Mouse (Mus musculus) heart, adult 2 months (tissue): ENCODE results near the gene Col2a1.

Experiments
- CTCF ChIP-seq: fragments of 200-600 bp; IDR thresholded peaks from 2 replicates; pipeline ENCODE4 v1.8.1; 2022; ENCODE audit warnings: antibody characterized with exemption, mild to moderate bottlenecking, moderate library complexity
- EP300 ChIP-seq: fragments of 200-500 bp; IDR thresholded peaks from 2 replicates; pipeline ENCODE4 v1.6.1; 2011; ENCODE audit warnings: low read depth, low read length, control low read depth; ENCODE audit not compliant: insufficient read depth
- POLR2A ChIP-seq: fragments of 200-500 bp; IDR thresholded peaks from 2 replicates; pipeline ENCODE4 v1.6.1; 2011; ENCODE audit warnings: mild to moderate bottlenecking, low read depth, low read length, control low read depth; ENCODE audit not compliant: insufficient read depth

GRCm38 (mm10) chr15:98017925-98018324 is 13.4 kb upstream of the Col2a1 start:
- TF ChIP-seq CTCF (no peak), POLR2A (no peak), EP300 (no peak)
